Mouse (Mus musculus) skeletal muscle tissue, adult 2 months (tissue): ENCODE results near the gene Padi3.
A peak's percentile ranks its signal among the peaks of the same experiment; 100 is the strongest.

Experiments
- DNase-seq: peaks from one replicate; pipeline ENCODE4 v3.0.0-alpha.2; 2012; ENCODE audit warnings: low read depth, low spot score

Padi3 gene

DNA sequence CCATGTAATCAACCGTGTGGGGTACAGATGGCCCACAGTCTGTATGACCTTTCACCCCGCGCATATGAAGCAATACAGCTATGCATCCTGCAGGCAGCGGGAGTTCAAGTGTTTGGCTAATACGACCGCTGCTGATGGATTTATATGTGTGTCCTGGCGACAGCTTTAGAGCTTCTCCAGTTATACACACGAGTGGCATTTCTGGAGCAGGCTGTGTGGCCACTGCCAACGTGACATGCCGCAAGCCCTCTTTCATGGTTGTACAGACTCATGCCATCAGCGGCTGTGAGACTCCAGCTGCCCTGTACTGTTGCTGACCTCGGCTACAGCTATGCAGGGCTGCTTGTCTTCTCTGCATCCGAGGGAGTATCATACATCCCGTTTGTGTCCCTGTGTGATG lies 29.9 kb downstream of the Padi3 start:
- peak; percentile 72 for DNase-seq

DNA sequence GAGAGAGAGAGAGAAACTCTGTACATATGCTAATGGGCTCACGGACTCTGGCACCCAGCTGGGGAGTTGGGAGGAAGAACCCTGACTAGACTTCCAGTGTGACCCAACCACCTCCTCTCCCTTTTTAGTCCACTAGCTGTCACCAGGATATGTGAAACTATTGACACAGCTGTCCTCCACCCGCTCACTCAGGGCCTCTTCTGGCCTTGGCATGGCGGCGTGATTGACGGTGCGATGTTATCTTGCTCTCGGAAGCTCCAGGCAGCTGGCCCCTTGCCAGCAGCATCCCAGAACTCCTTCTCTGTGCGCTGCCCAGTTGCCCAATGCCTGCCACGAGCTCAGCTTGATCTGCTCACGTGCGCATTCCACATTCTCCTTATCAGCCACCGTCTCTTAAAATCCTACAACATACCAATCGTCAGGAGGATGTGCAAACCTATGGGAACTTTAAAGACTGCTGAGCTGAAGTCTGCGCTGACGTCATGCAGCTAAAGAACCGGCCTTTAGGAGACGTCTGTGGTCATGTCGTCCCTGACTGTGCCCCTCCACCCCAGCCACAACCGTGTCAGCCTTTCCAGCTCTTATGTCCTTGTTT lies 30.5 kb downstream of the Padi3 start:
- peak; percentile 77 for DNase-seq

DNA sequence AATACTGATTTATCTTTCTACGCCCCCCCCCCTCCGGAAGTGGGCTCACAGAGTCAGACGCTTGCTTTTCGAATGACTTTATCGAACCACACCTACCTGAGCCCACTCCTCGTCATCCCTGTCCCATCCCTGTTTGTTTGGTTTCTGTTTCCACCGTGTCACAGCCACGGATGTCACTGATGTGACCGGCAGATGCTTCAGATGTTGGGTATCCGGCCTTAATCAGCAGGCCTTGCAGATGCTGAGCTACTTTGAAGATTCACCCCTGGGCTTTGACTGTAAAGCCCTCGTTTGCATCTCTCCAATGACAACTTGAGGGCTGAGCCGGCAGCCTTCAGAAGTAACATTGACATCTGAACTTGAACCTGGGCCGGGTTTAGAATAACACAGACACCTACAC lies 33.8 kb downstream of the Padi3 start:
- DNase-seq, result no peak

DNA sequence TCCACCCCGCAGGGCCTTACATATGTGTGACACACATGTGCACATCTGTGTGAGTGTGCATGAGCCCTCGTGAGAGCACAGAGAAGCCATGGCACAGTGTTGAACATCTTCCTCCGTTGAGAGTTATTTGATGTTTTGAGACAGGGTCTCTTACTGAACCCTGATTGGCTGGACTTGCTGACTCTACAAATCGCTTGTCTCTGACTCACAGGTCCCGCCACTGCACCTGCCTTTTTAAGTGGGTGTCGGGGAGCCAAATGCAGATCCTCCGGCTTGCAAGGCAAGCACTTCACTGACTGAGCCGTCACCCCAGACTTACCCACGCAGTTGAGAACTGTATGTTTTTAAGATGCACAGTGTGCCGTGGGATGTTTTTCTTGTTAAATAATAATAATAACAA lies 34.6 kb downstream of the Padi3 start:
- DNase-seq, result no peak

DNA sequence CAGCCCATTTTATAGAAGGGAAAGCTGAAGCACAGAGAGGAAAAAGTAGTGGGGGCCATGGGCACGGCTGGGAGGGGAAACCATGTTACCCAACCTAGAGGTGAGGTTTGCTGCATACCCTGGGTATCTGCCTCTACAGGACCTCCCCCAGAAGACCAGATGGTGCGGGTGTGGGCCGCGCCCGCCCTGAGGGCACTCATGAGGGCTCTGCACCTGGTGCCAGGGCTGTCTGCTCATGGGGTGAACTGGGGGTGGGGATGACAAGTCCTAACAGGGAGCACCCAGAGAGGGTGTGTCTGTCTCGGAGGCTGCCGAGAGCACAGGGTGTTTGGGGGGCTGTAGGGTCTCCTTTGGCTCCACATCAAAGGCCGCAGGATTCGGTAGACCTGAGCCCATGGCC lies 35.6 kb downstream of the Padi3 start:
- DNase-seq, result no peak

DNA sequence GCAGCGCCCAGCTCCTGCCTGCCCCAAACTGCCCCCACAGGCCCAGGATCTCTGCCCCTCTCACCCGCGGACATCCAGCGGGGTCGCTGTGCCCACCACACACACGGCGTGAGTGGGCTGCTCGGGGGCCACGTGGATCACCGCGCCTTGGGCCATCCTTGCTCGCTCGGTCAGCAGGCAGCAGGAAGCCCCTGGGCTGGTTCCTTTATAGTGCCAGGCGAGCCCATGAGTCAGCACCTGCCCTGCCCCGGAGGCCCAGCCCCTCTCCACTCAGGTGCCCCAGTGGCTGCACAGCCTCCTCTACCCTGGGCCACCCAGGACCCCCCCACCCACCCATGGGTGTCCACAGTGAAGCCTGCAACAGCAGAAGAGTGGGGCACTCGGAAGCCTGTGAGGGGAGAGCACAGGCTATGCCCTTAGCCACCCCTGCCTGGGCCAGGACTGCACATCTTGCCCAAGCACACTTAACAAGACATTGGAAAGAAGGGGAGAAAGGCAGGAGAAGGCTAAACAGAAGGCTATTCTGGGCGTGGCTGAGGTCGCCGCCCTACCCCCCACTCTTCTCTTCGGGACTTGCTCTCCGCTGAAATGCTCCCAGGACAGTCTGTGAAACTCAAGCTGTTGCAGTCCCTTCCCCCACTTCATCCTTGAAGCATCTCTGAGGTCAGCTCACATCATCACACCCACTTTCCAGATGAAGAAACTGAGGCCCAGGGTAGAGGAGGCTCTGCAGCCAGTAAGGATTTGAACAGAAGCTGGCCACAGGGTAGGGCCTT lies 36.2 kb downstream of the Padi3 start, which contains the start of gene Padi4:
Padi4 (minus strand) TSS at position 212 of the 776 bp plus-strand sequence.
- DNase-seq, result no peak

DNA sequence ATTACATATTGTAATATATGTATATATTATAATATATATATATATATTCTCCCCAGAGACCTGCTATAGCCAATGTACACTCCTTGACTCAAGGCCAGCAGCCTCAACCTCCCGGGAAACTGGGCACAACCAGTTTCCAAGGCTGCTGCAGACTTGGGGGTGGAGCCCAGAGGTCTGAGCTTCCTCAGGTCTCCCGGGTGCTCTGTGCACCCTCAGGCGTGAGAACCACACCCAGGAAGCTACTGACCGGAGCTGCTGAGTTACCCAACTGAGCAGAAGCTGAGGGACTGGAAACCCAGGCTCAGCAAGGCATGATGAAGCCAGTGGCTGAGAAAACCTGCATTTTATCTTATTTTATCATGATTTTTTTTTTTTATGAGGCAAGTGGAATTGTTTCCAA lies 39.4 kb downstream of the Padi3 start:
- peak; percentile 30 for DNase-seq

DNA sequence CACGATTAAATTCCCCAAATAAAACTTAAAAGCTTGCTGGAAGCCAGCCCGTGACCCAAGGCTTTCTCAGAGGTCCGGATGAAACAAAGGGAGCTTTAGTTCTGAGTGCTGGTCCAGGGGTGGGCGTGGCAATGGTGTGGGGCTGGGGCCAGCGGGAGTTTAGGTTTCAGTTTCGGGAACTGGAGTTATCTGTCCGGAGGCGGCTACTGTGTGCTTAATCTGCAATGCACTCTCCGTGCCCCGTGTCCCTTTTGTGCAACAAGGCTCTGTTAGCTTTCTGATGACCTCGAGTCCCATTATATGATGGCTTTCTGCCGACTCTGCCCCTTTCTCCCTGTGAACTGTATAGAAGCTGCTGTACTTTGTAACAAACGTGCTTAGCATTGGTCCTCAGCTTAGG lies 40.0 kb downstream of the Padi3 start:
- peak; percentile 21 for DNase-seq

DNA sequence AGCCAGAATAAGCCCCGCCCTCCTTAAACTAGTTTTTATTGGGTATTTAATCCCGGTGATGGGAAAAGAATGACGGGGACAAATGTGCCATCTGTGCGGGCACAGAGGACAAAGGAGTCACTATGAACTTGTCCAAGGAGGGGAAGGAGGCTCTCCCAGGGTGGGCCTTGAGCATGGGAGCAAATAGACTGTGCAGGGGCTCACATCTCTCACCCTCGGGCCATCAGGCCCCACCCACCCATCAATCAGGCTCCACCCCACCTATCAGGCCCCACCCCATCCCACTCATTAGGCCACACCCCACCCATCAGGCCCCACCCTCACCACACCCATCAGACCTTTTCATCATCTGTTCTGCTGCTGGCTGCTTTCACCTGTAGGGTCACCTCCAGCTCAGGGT lies 41.5 kb downstream of the Padi3 start:
- no peak for DNase-seq

DNA sequence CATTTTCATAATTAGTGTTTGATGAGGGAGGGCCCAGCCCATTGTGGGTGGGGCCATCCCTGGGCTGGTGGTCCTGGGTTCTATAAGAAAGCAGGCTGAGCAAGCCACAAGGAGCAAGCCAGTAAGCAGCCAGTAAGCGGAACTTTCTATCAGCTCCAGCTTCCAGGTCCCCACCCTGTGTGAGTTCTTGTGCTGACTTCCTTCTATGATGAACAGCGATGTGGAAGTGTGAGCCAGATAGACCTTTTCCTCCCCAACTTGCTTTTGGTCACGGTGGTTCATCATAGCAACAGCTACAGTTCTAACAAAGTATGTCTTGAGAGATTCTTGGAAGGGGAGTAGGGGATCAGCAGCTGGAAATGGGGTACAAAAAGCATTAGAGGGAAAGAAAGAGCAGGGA lies 44.5 kb downstream of the Padi3 start:
- no peak for DNase-seq

DNA sequence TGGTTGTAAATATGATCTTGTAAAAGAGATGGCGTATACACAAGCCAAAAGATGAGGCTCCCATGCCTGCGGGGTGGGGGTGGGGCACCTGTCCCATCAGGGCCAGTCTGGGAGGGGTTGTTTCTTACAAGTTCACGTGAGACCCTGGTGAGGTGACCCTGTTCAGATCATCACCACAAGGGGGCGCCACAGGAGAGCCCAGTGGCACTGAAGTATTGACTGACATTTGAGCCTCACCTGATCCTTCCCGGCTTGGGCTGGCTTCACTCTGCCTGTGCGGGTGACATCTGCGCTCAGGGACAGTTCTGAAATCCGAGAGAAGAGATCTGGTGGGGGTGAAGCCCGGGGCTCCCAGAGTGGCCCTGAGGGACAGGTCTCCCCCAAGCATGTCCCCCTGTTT lies 47.3 kb downstream of the Padi3 start:
- DNase-seq, result peak; percentile 77

DNA sequence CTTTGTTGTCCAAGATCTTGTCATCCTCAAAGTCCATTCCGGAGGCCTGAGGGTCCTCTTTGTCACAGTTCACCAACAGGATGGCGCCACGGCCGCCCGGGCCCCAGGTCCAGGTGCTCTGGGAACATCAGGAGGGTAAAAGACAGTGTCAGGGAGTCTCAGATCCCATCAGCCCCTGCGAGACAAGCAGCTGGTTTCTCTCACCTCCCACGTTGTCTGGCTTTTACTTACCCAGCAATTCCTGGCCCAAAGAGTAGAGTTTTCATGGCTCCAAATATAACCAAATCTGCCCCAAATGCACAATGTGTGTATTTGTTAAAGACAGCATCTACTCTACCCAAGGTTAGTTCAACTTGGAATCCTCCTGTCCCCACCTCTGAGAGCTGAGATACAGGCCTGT lies 48.8 kb downstream of the Padi3 start:
- no peak for DNase-seq

DNA sequence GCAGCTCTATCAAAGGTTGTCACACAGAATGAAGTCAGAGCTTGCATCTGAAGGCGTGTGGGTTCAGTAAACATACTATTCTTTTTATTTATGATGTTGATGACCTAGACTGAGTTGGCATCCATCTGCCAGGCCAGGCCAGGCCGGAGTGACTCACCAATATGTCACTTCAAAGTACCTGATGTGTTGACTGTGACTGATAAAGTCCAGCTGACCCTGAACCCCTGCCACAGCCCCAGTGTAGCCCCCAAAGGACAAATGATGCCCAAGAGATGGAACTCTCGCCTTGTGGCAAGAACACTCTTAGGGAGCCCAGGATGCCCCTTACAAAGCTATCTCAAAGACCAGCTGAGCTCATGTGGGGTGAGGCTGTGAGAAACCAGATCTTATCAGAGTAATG lies 54.6 kb downstream of the Padi3 start:
- no peak for DNase-seq

DNA sequence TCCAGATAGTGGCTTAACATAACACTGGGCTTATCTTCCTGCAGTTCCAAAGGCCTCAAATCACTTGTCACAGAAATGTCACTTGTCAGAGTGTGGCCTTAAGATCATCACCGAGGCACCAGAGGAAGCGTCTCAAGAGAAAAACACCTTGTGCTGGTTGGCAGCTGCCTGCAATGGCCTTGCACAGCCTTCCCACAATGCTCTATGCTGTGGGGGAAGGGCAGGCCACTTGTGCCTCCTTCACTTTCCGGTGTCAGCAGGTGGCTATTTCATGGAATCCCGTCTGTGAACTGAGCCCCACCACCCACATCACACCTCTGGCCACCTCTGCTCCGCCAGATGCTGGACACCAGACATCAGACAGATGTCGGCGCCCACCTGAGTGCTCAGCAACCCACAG lies 57.1 kb downstream of the Padi3 start:
- DNase-seq, result no peak

DNA sequence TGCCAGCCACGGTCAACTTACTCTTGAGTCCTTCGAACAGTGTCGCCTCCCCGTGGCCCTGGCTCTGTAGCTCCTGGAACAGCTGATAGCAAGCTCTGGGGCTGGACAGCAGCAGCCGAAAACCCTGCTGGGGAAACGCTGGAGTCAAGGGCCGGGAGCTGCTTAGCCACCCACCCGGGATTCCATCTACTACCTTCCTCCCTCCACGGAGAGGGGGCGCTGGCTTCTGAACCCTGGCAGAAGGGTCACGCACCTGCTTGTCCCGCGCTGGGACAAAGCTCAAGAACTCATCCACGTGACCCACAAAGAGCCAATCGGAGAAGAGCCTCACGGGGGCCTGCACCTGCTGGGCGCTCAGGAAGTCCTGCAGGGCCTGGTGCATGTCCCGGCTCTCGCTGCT lies 60.1 kb downstream of the Padi3 start:
- peak; percentile 23 for DNase-seq

DNA sequence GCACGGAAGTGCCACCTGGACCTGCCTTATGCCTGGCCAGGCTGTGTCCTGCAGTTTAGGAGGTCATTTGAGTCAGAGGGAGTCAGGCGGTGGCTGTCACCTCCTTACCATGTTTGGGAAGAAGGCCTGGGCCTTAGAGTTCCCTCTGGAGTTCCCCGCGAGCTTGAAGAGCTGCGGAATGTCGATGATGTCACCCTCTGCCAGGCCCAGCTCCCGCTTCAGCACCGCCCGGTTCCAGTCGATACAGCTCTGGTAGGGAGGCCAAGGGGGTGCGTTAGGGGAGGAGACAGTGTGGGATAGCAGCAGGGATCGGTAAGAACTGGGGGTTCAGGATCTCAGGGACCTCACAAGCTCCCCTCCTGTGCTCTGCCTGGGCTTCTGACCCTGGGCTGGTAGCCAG lies 62.5 kb downstream of the Padi3 start:
- DNase-seq, result peak; percentile 32

DNA sequence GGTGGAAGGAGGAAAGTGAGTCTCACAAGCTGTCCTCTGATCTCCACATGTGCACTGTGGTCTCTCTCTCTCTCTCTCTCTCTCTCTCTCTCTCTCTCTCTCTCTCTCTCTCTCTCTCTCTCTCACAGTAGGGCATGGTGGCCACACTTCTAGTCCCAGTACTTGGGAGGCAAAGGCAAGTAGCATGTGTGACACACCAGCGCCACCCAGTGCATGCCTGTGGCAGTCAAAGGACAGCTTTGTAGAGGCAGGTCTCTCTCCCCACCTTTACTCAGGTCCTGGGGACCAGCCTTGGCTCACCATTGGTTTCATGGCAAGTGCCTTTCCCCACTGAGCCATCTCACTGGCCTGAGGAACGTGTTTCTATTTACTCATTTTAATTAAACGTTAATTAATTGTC lies 65.8 kb downstream of the Padi3 start:
- peak; percentile 22 for DNase-seq

DNA sequence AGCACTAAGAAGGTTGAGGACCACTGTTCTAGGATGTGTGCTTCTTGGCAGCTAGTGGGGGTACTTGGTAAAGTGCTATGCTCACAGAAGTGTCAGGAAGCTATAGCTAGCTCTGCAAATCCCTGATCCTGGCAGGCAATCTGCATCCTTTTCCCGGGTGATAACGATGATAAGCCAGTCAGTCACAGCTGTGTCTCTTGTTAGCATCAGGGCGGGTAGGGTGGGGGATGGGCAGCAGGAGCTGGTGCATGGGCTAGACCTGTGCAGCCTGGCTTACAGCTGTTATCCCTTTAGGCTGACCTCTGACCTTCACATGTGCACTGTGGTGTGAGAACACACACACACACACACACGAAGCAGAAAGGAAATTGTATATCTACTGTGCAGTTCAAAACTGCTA lies 67.4 kb downstream of the Padi3 start:
- no peak for DNase-seq

DNA sequence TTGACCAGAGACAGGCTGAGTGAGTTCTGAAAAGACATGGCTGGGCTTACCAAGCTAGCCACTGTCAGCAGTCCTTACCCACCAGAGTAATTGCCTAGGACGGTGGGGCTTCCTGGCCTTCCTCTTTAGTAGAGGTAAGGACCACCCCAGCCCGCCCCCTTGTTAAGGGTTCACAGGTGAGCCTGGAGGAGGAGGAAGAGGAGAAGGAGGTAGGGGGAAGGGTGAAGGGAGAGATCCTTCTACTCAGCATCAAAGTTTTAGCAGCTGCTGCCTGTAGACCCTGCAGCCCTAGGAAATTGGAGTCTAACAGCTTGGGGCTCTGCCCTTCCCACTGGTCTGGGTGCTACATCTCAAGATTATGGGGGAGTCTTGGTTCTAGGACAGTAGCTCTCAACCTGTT lies 67.9 kb downstream of the Padi3 start, which contains the start of gene Padi6:
Padi6 (minus strand) TSS at position 101 of the 400 bp plus-strand sequence.
- no peak for DNase-seq

DNA sequence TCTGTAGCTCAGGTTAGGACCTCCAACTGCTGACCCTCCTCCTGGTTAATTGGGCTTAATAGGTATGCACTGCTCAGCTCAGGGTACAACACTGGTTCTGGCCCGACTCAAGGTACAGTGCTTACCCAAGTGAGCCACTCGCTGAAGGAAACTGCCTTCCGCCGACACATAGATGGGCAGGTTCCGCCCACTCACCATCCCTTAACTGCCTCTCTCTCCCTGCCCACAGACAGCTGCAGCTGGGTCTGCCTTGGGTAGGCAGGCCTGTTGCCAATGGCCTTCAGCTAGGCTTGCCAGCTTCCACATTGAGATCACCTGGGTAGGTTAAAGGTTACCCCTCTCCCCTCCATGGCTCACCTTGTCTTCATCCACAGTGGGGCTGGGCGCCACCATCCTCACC lies 69.0 kb downstream of the Padi3 start:
- no peak for DNase-seq

DNA sequence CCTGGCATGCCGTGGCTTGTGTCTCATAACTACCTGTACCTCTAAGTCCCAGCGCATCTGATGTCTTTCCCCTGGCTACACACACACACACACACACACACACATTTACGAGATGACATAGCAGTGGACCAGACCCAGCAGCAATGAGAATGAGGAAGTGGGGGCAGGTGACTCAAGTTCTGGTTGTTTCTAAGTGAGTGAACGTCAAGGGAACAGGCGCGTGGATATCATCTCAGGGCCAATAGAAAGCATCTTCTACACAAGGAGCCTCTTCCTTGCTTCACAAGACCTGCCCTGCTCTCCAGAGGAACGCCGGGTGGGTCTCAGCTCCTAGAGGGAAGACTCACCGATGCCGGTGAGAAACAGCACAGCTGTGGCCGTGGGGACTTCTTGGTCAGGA lies 69.8 kb downstream of the Padi3 start:
- no peak for DNase-seq
